Mouse (Mus musculus): Measurements from ENCODE around the gene Sumo1. TPM values are rescaled to one million over a fixed set of nuclear protein-coding genes. Genes with fewer than 3 reads are reported as not detected.

Gene Sumo1
- total and polyA plus RNA-seq, 3 experiments, result 122 to 505 (median 296) TPM

GRCm38 (mm10) chr1:59687493-59687892 is 16.9 kb upstream of the Sumo1 start:
- H3K9ac ChIP-seq (ENCODE audit: insufficient read depth, low read depth), result peak overlapping the region; percentile 99
- no peaks in the 10 kb centered on the region for H3K27me3 ChIP-seq (replicated peaks)
- H3K79me2 ChIP-seq (replicated peaks; ENCODE audit: control insufficient read depth, extremely low read depth, insufficient read depth, poor library complexity, severe bottlenecking), result peaks cover 63% of the 10 kb centered on the region
- no peak for DNase-seq (ENCODE audit: extremely low read depth)
- H3K9me3 ChIP-seq (replicated peaks; ENCODE audit: low read length), result no peaks in the 10 kb centered on the region
- H3K4me2 ChIP-seq (ENCODE audit: insufficient read depth, low read depth, poor library complexity, severe bottlenecking), result peak overlapping the region; percentile 96
- H3K4me1 ChIP-seq (ENCODE audit: control insufficient read depth in 1 of 2, insufficient read depth in 2 of 2), result peaks cover 3 to 29% of the 10 kb centered on the region in 2 experiments; a peak in 3 of 4 replicates
- no peak overlapping the region for H3K27ac ChIP-seq (ENCODE audit: insufficient read depth, low read depth)
- dilution Hi-C loops (cut with MboI; ENCODE audit: extremely low pct_ligation_motif_present, extremely low pct_unique_long_range_greater_than_20kb, low sequenced_read_pairs) (no loop called here), in situ Hi-C loops (cut with MboI; ENCODE audit: low pct_ligation_motif_present, low pct_unique_long_range_greater_than_20kb, low sequenced_read_pairs) (no loop called here)
- peaks cover 16 to 44% of the 10 kb centered on the region in 2 experiments for H3K36me3 ChIP-seq (replicated peaks in 1 of 2; ENCODE audit: control insufficient read depth in 1 of 2, insufficient read depth in 1 of 2, low read length in 1 of 2)
- H3K4me3 ChIP-seq (replicated peaks in 1 of 3; ENCODE audit: low read depth in 2 of 3, low read length in 2 of 3, poor library complexity in 1 of 3), result peak overlapping the region; percentile 47 to 96 (median 67)
- TF ChIP-seq ZC3H11A (IDR thresholded peaks at IDR 0.05; ENCODE audit: low read depth, low read length), result no peak
- peak; percentile 78 for TF ChIP-seq SIN3A (IDR thresholded peaks at IDR 0.05; ENCODE audit: low read length)
- TF ChIP-seq MXI1 (IDR thresholded peaks at IDR 0.05; ENCODE audit: low read depth, low read length), result peak; percentile 54; the same call in 1 of the 2 replicates

DNA sequence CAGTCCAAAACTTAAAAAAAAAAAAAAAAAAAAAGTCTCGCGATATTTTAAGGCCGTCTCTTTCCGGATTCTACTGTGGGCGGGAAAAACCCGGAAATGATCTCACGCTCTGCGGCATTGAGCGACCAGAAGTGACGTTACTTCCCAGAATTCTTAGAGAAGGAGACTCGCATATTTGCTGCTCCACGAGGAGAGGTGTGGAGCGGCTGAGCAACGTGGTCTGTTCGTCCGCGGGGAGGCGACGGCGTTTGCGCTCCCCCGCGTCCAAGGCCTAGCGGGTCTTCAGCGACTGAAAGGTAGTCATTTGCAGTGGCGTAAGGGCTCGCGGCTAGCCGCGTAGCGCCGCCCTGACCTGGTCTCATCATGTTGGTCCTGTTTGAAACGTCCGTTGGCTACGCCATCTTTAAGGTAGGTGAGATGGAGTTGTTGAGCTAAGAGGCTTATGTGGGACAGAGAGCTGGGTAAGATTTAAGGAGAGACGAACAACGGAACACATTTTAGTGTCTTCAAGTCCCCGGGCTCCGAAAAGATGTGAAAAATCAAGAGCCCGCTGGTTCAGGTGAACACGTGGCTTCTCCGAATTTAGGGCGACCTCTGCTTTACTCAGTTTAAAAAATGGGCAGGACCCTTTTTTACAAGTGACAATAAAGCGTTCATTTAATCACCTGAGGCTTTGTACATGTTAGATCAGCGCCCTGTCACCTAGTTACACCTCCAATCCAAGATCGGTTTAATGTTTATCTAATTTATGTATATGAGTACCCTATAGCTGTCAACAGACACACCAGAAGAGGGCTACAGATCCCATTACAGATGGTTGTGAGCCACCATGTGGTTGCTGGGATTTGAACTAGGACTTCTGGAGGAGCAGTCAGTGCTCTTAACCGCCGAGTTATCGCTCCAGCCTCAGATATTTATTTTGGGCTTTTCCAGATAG is 14.5 kb upstream of the Sumo1 start, which contains the start of gene Nop58:
TSS of gene Nop58 (plus strand) at position 153 of the 937 bp plus-strand sequence.
- Histone ChIP-seq H3K36me3 (replicated peaks in 1 of 2; ENCODE audit: control insufficient read depth in 1 of 2, insufficient read depth in 1 of 2, low read length in 1 of 2) (peaks cover 6 to 23% of the 10 kb centered on the region in 2 experiments), H3K27ac (ENCODE audit: insufficient read depth, low read depth) (peak within 1 kb of the TSS; percentile 85), H3K9ac (ENCODE audit: insufficient read depth, low read depth) (peak within 1 kb of the TSS; percentile 99), H3K9me3 (replicated peaks; ENCODE audit: low read length) (no peaks in the 10 kb centered on the region), H3K4me3 (replicated peaks in 1 of 3; ENCODE audit: low read depth in 2 of 3, low read length in 2 of 3, poor library complexity in 1 of 3) (peak within 1 kb of the TSS; percentile 67 to 98 (median 96)), H3K79me2 (replicated peaks; ENCODE audit: control insufficient read depth, extremely low read depth, insufficient read depth, poor library complexity, severe bottlenecking) (peaks cover 47% of the 10 kb centered on the region), H3K4me2 (ENCODE audit: insufficient read depth, low read depth, poor library complexity, severe bottlenecking) (peak within 1 kb of the TSS; percentile 99), H3K27me3 (replicated peaks) (no peaks in the 10 kb centered on the region), H3K4me1 (ENCODE audit: control insufficient read depth in 1 of 2, insufficient read depth in 2 of 2) (peaks cover 3 to 23% of the 10 kb centered on the region in 2 experiments; a peak in 3 of 4 replicates)
- dilution Hi-C loops (cut with MboI; ENCODE audit: extremely low pct_ligation_motif_present, extremely low pct_unique_long_range_greater_than_20kb, low sequenced_read_pairs), result no loop called here
- in situ Hi-C loops (cut with MboI; ENCODE audit: low pct_ligation_motif_present, low pct_unique_long_range_greater_than_20kb, low sequenced_read_pairs), result no loop called here
- peak; percentile 97 for DNase-seq (ENCODE audit: extremely low read depth)
- peak; percentile 95 for TF ChIP-seq ZMIZ1 (IDR thresholded peaks at IDR 0.05; ENCODE audit: low read depth, low read length)
- TF ChIP-seq ZKSCAN1 (IDR thresholded peaks at IDR 0.05; ENCODE audit: borderline replicate concordance, low read depth, low read length), result no peak
- TF ChIP-seq MAZ (IDR thresholded peaks at IDR 0.05; ENCODE audit: low read depth, low read length), result no peak
- TF ChIP-seq SMC3 (IDR thresholded peaks at IDR 0.05; ENCODE audit: low read depth, low read length), result no peak
- TF ChIP-seq EP300 (IDR thresholded peaks at IDR 0.05; ENCODE audit: low read length), result no peak
- TF ChIP-seq ZNF384 (IDR thresholded peaks at IDR 0.05; ENCODE audit: low read depth, low read length), result peak; percentile 99
- no peak for TF ChIP-seq USF1 (IDR thresholded peaks at IDR 0.05; ENCODE audit: low read depth, low read length)
- TF ChIP-seq HCFC1 (IDR thresholded peaks at IDR 0.05; ENCODE audit: low read depth, low read length), result peak; percentile 90
- TF ChIP-seq UBTF (IDR thresholded peaks at IDR 0.05; ENCODE audit: low read depth, low read length), result no peak
- peak; percentile 96 for TF ChIP-seq ELF1 (IDR thresholded peaks at IDR 0.05; ENCODE audit: low read depth, low read length)
- TF ChIP-seq USF2 (conservative IDR thresholded peaks at IDR 0.05; ENCODE audit: low read depth, low read length), result no peak
- peak; percentile 100 for TF ChIP-seq POLR2A (IDR thresholded peaks at IDR 0.05; ENCODE audit: low read depth, low read length)
- no peak for TF ChIP-seq GABPA (IDR thresholded peaks at IDR 0.05; ENCODE audit: insufficient replicate concordance, low read depth, low read length)
- TF ChIP-seq JUN (IDR thresholded peaks at IDR 0.05; ENCODE audit: insufficient read depth, low read depth, low read length), result peak; percentile 97
- TF ChIP-seq MAFK (IDR thresholded peaks at IDR 0.05; ENCODE audit: insufficient replicate concordance, low read length), result no peak
- TF ChIP-seq KAT2A (IDR thresholded peaks at IDR 0.05; ENCODE audit: insufficient replicate concordance, low read length), result peak; percentile 94
- TF ChIP-seq SIN3A (IDR thresholded peaks at IDR 0.05; ENCODE audit: low read length), result peak; percentile 77
- peak; percentile 100 for TF ChIP-seq E2F4 (IDR thresholded peaks at IDR 0.05; ENCODE audit: insufficient replicate concordance, low read depth, low read length)
- no peak for TF ChIP-seq ZC3H11A (IDR thresholded peaks at IDR 0.05; ENCODE audit: low read depth, low read length)
- TF ChIP-seq RAD21 (IDR thresholded peaks at IDR 0.05; ENCODE audit: low read depth, low read length), result no peak
- 0 out of 4 replicates have a peak, but pooled peaks of 1 of the 2 experiments have one; percentile 3 for TF ChIP-seq CTCF (conservative IDR thresholded peaks at IDR 0.05 in 1 of 2, IDR thresholded peaks at IDR 0.05 in 1 of 2; ENCODE audit: low read depth in 2 of 2, low read length in 2 of 2)
- no peak for TF ChIP-seq PAX5 (IDR thresholded peaks at IDR 0.05; ENCODE audit: low read length)
- TF ChIP-seq BHLHE40 (IDR thresholded peaks at IDR 0.05; ENCODE audit: low read depth, low read length), result no peak
- TF ChIP-seq MYC (IDR thresholded peaks at IDR 0.05; ENCODE audit: low read depth, low read length), result peak; percentile 100
- no peak for TF ChIP-seq CHD1 (IDR thresholded peaks at IDR 0.05; ENCODE audit: low read depth, low read length)
- TF ChIP-seq MEF2A (IDR thresholded peaks at IDR 0.05; ENCODE audit: borderline replicate concordance, low read depth, low read length), result no peak; the same call in 1 of the 2 replicates
- TF ChIP-seq NRF1 (IDR thresholded peaks at IDR 0.05; ENCODE audit: low read depth, low read length), result no peak
- peak; percentile 99 for TF ChIP-seq CHD2 (IDR thresholded peaks at IDR 0.05; ENCODE audit: low read length)
- no peak for TF ChIP-seq IRF4 (IDR thresholded peaks at IDR 0.05; ENCODE audit: low read depth, low read length)
